Mouse (Mus musculus): ENCODE data around the gene Olfr692. TPM values are rescaled to one million over a fixed set of nuclear protein-coding genes. Genes with fewer than 3 reads are reported as not detected.

Olfr692 gene
- total RNA-seq, 2 experiments from 2014 or later = not detected

GRCm38 (mm10) chr7:105374866-105375265 lies 6.8 kb downstream of the Olfr692 start, which contains the start of gene Gm5901:
Gene Gm5901 (plus strand): TSS chr7:105375038.
- no peak for DNase-seq (ENCODE audit: extremely low spot score in 1 of 2, low spot score in 2 of 2)
- H3K4me3 ChIP-seq = no peak within 1 kb of the TSS
- intact Hi-C loops (cut with DNase I) = no loop called here
- TF ChIP-seq CTCF (IDR thresholded peaks at IDR 0.05) = no peak
- H3K27ac ChIP-seq = no peak within 1 kb of the TSS

GRCm38 (mm10) chr7:105380329-105380728 lies 12.3 kb downstream of the Olfr692 start:
- intact Hi-C loops (cut with DNase I) = no loop called here
- no peak for TF ChIP-seq CTCF (IDR thresholded peaks at IDR 0.05)
- DNase-seq (ENCODE audit: extremely low spot score in 1 of 2, low spot score in 2 of 2) = no peak
- H3K27ac ChIP-seq = no peak overlapping the region
- no peak overlapping the region for H3K4me3 ChIP-seq

GRCm38 (mm10) chr7:105387696-105388095 lies 19.7 kb downstream of the Olfr692 start:
- Histone ChIP-seq H3K27ac (no peak overlapping the region), H3K4me3 (no peak overlapping the region)
- no peak for TF ChIP-seq CTCF (IDR thresholded peaks at IDR 0.05)
- intact Hi-C loops (cut with DNase I) = no loop called here
- DNase-seq (ENCODE audit: extremely low spot score in 1 of 2, low spot score in 2 of 2) = no peak

- no peak overlapping the region for H3K4me3 ChIP-seq
- no peak for DNase-seq (ENCODE audit: extremely low spot score in 1 of 2, low spot score in 2 of 2)
- no peak overlapping the region for H3K27ac ChIP-seq
- TF ChIP-seq CTCF (IDR thresholded peaks at IDR 0.05) = no peak
- intact Hi-C loops (cut with DNase I) = loop anchor here (10.0 kb wide), 1 partner anchor 215 kb away; no protein-coding TSS in a partner anchor
Observed at GRCm38 (mm10) chr7:105390236-105390635, 22.2 kb downstream of the Olfr692 start.

GRCm38 (mm10) chr7:105394606-105395005 lies 26.6 kb downstream of the Olfr692 start:
- Histone ChIP-seq H3K27ac (no peak overlapping the region), H3K4me3 (no peak overlapping the region)
- no peak for DNase-seq (ENCODE audit: extremely low spot score in 1 of 2, low spot score in 2 of 2)
- intact Hi-C loops (cut with DNase I) = loop anchor here (10.0 kb wide), 1 partner anchor 220 kb away; no protein-coding TSS in a partner anchor
- no peak for TF ChIP-seq CTCF (IDR thresholded peaks at IDR 0.05)

GRCm38 (mm10) chr7:105395131-105395820 lies 27.2 kb downstream of the Olfr692 start:
- no peak overlapping the region for H3K4me3 ChIP-seq
- no peak for TF ChIP-seq CTCF (IDR thresholded peaks at IDR 0.05)
- intact Hi-C loops (cut with DNase I) = loop anchor here (10.0 kb wide), 1 partner anchor 220 kb away; no protein-coding TSS in a partner anchor
- no peak for DNase-seq (ENCODE audit: extremely low spot score in 1 of 2, low spot score in 2 of 2)
- no peak overlapping the region for H3K27ac ChIP-seq

GRCm38 (mm10) chr7:105396126-105396525 lies 28.1 kb downstream of the Olfr692 start:
- no peak overlapping the region for H3K27ac ChIP-seq
- no peak overlapping the region for H3K4me3 ChIP-seq
- no peak for TF ChIP-seq CTCF (IDR thresholded peaks at IDR 0.05)
- DNase-seq (ENCODE audit: extremely low spot score in 1 of 2, low spot score in 2 of 2) = no peak
- intact Hi-C loops (cut with DNase I) = loop anchor here (10.0 kb wide), 1 partner anchor 221 kb away; no protein-coding TSS in a partner anchor

GRCm38 (mm10) chr7:105399058-105399934 lies 31.3 kb downstream of the Olfr692 start:
- no peak for TF ChIP-seq CTCF (IDR thresholded peaks at IDR 0.05)
- intact Hi-C loops (cut with DNase I) = loop anchor here (10.0 kb wide), 1 partner anchor 224 kb away; no protein-coding TSS in a partner anchor
- Histone ChIP-seq H3K4me3 (peak overlapping the region; percentile 87), H3K27ac (peak overlapping the region; percentile 82)
- peak in 1 of 2 experiments; percentile 32 for DNase-seq (ENCODE audit: extremely low spot score in 1 of 2, low spot score in 2 of 2)

GRCm38 (mm10) chr7:105399935-105400624 lies 32.0 kb downstream of the Olfr692 start, which contains the start of gene Fam160a2:
Gene Fam160a2 (minus strand): TSS chr7:105400054.
- no peak for TF ChIP-seq CTCF (IDR thresholded peaks at IDR 0.05)
- peak; percentile 99 to 100 for DNase-seq (ENCODE audit: extremely low spot score in 1 of 2, low spot score in 2 of 2)
- peak within 1 kb of the TSS; percentile 94 for H3K27ac ChIP-seq
- peak within 1 kb of the TSS; percentile 87 for H3K4me3 ChIP-seq
- intact Hi-C loops (cut with DNase I) = loop anchor here (10.0 kb wide), 3 partner anchors 225 to 335 kb away; partner anchors contain the start of genes Ilk, Rrp8 and Trim3

- H3K27ac ChIP-seq = no peak within 1 kb of the TSS
- intact Hi-C loops (cut with DNase I) = loop anchor here (10.0 kb wide), 2 partner anchors 231 to 331 kb away; partner anchors contain the start of genes Ilk, Rrp8 and Trim3
- no peak within 1 kb of the TSS for H3K4me3 ChIP-seq
- TF ChIP-seq CTCF (IDR thresholded peaks at IDR 0.05) = no peak
- DNase-seq (ENCODE audit: extremely low spot score in 1 of 2, low spot score in 2 of 2) = no peak
Observed at GRCm38 (mm10) chr7:105404268-105404667, 36.2 kb downstream of the Olfr692 start, which contains the start of gene Cnga4. Gene Cnga4 (plus strand): TSS chr7:105404568.

GRCm38 (mm10) chr7:105406322-105406721 lies 38.3 kb downstream of the Olfr692 start:
- intact Hi-C loops (cut with DNase I) = loop anchor here (10.0 kb wide), 2 partner anchors 228 to 328 kb away; partner anchors contain the start of genes Ilk, Rrp8 and Trim3
- H3K4me3 ChIP-seq = no peak overlapping the region
- no peak for TF ChIP-seq CTCF (IDR thresholded peaks at IDR 0.05)
- DNase-seq (ENCODE audit: extremely low spot score in 1 of 2, low spot score in 2 of 2) = no peak
- no peak overlapping the region for H3K27ac ChIP-seq

Data from left cerebral cortex, adult 2 months (tissue).